Mouse (Mus musculus): Measurements from ENCODE around the gene Rbm14. TPM values are rescaled to one million over a fixed set of nuclear protein-coding genes. Genes with fewer than 3 reads are reported as not detected.
"Not testable (repeated sequence)": the region's sequence is repeated elsewhere in the genome, so short reads cannot be mapped to it uniquely, and the experiment has no call there.

The Rbm14 gene
- total RNA-seq, 2 experiments from 2014 or later: 47.0 to 50.2 TPM

- DNase-seq: peak; percentile 50
These were observed 1.6 kb upstream of the Rbm14 start for GRCm38 (mm10) chr19:4813015-4813414.

DNA sequence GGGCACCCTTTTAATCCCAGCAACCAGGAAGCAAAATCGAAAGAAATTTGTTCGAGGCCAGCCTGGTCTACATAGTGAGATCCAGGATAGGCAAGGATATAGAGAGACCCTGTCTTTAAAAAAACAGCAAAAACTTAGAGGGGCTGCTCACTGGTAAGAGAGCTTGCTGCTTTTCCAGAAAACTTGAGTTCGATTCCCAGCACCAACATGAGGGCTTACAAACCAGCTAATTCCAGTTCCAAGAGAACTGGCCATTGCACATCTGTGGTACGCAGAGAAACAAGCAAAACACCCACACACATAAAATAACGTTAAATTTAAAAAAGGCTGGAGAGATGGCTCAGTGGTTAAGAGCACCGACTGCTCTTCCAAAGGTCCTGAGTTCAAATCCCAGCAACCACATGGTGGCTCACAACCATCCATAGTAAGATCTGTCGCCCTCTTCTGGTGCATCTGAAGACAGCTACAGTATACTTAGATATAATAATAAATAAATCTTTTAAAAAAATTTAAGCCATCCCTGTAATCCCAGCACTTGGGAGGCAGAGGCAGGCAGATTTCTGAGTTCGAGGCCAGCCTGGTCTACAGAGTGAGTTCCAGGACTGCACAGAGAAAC lies 1.0 kb upstream of the Rbm14 start:
- not testable (repeated sequence) for DNase-seq

- no peak for DNase-seq
These were observed 442 bp upstream of the Rbm14 start for GRCm38 (mm10) chr19:4811909-4812242.

- DNase-seq: no peak
These were observed 730 bp downstream of the Rbm14 start for GRCm38 (mm10) chr19:4810746-4811062.

- no peak for DNase-seq
These were observed 1.1 kb downstream of the Rbm14 start for GRCm38 (mm10) chr19:4810309-4810708.

DNA sequence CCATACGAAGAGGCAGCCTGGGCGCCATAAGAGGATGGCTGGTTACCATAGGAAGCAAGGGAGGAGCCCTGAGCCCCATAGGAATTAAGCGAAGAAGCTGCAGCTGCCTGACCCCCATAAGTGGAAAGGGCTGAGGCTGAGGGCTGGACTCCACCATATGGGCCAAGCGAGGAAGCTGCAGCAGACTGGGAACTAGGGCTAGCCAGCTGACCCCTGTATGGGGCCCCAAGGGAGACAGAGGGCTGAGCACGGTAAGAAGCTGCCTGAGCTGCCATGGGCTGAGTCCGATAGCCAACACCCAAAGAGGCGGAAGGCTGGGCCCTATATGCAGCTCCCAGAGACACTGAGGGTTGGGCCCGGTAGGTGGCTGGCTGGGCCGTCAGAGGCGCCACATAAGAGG lies 8.2 kb downstream of the Rbm14 start:
- DNase-seq: no peak

DNA sequence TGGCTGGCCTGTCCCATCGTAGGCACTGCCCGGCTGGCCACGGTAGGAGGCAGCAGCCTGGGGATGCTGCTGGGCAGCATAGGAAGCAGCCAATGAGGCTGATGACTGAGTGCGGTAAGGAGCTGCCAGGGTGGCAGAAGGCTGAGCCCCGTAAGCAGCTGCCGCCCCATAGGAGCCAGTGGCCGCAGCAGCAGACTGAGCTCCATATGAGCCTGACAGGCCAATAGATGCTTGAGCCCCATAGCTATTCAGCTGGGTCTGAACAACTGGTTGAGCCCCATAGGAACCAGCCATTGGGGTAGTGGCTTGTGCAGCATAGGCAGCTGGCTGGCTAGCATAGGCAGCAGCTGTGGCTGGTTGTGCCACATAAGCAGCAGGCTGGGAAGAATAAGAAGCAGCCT lies 8.7 kb downstream of the Rbm14 start:
- DNase-seq: no peak

DNA sequence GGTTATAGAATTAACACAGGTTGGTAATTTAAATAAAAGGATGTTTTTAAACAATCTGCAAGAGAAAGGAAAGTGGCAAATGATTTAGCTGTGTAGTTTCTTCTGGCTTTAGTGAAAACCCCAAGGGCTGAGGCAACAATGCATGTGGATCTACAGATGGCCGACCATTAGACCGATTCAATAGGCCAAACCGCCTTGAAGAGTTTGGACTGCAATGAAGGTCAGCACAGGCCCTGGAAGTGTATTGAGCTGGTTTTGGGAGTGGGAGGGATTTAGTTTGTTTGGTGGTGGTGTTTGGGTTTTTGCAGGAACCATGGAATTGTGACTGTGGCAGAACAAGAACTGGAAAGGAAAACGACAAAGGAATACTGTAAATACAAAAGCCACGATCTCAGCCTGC lies 12.4 kb downstream of the Rbm14 start:
- no peak for DNase-seq

DNA sequence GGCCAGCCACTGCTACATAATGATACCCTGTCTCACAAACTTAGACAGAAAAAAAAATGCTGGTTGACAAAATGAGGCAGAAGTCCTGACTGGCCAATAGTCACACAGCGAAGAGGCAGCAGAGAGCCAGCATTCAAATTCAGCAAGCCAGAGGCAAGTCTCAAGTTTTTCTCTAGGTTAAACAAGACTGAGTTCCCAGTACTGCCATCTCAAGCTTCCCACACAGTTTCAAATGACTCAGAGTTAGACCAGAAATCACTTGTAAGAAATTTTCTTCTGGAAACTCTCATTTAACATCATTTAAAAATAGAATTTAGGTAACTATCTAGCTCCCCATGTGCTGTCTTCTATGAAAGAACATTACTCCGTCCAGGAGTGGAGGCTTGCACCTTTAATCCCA lies 13.6 kb downstream of the Rbm14 start:
- DNase-seq: no peak

DNA sequence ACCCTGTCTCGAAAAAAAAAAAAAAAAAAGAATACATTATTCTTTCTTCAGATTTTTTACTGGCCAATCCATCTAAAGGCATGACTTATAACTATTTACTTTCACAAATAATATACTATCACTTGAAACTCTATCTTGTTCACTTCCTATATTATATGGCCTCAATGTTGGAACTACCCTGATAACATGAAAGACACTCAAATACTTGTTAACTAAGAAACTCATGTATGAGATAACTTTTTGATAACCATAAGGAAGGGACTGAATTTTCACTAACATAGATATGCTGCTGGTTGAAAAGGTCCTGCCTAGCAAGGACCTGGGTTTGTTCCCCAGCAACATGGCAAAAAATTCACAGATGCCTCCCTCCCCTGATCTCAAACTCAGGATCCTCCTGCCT lies 15.5 kb downstream of the Rbm14 start:
- no peak for DNase-seq

GRCm38 (mm10) chr19:4793831-4794422 lies 17.5 kb downstream of the Rbm14 start, which contains the start of gene Rbm4:
Gene Rbm4, minus strand, starts transcription at chr19:4793901.
- peak; percentile 98 for DNase-seq

- DNase-seq: no peak
These were observed 18.1 kb downstream of the Rbm14 start for GRCm38 (mm10) chr19:4793281-4793830.

- DNase-seq: no peak
These were observed 25.1 kb downstream of the Rbm14 start for GRCm38 (mm10) chr19:4786313-4786712.

DNA sequence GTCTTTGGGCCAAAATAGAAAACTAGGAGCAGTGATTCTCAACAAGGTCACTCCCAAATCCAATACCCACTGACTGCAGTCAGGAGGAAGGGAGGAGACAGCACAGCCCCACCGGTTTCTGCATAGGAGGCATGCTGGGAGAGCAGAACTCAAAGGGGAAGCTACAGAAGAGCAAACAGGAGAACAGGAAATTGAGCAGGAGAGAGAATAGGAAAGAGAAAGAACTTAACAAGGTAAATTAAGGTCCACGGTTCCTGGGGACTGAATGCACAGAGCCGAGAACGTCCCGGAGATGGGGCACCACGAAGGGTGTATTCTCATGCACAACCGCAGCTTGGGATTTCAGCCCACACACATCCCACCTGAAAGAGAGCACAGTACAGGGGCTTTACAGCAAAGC lies 26.2 kb downstream of the Rbm14 start:
- no peak for DNase-seq

DNA sequence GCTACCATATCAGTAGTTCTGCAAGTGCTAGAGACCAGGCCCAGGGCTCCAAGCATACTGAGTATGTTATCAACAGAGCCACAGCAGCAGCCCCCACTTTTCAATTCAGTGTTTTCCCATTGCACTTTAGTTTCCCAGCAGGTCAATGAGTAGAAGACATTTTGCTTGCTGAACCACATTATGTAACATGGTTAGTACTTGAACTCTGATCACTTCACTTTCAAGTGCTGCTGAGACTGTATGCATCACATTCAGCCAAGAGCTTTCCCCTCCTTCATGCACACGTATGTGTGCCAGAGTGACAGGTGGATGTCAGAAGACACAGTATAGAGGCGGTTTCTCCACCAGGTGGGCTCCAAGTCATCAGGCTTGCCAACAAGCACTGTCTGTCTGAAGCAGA lies 28.5 kb downstream of the Rbm14 start:
- DNase-seq: no peak

DNA sequence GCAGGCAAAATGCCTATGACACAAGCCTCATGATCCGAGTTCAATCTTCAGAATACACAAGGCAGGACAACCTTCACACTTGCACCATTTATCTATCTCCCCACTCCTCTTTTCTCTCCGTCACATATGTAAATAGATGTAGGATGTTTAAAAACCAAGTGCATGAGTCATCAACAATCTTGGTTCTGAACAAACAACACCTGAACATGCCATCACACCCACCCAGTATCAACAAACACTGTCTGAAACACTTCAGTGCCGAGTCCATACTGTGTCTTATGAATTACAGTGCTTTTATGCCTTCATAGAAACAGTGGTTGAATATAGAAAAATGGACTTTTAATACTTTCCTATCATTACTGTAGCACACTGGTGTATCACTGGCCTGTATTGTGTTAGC lies 38.6 kb downstream of the Rbm14 start:
- DNase-seq: no peak

GRCm38 (mm10) chr19:4767507-4768148 lies 43.8 kb downstream of the Rbm14 start:
- DNase-seq: no peak

DNA sequence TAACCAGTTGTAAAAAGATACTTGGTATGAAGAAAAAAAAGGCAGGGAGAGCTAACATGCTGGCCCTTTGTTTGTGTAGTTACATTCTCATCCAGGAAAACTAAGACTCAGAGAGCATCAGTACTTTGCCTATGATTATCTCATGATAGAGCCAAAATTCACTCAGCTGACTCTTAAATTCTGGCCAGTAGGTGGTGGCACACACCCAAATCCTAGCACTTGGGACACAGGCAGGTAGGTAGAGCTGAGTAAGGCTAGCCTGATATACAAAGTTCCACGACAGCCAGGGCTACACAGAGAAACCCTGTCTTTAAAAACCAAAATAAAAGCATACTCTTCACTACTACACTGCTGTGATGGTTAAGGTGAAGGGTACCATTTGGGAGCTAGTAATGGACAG lies 48.6 kb downstream of the Rbm14 start:
- DNase-seq: peak; percentile 40

- not testable (repeated sequence) for DNase-seq
These were observed 50.9 kb downstream of the Rbm14 start for GRCm38 (mm10) chr19:4760544-4760943.

DNA sequence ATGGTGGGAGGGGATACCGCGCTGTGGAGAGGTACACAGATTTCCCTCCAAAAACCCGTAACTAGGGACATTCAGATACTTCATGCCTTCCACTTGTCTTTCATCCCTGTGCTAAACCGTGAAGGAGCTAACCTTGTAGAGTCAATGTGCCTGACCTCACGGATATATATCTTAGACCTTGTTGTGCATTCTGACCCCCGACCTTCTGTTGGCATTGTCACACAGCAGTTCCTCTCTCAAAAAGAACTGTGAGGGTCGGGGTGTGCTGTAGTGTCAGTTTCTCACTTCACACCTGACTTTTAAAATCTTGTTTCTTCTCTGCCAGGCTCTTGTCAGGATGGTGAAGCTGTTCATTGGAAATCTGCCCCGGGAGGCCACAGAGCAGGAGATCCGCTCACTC lies 54.5 kb downstream of the Rbm14 start:
- no peak for DNase-seq

DNA sequence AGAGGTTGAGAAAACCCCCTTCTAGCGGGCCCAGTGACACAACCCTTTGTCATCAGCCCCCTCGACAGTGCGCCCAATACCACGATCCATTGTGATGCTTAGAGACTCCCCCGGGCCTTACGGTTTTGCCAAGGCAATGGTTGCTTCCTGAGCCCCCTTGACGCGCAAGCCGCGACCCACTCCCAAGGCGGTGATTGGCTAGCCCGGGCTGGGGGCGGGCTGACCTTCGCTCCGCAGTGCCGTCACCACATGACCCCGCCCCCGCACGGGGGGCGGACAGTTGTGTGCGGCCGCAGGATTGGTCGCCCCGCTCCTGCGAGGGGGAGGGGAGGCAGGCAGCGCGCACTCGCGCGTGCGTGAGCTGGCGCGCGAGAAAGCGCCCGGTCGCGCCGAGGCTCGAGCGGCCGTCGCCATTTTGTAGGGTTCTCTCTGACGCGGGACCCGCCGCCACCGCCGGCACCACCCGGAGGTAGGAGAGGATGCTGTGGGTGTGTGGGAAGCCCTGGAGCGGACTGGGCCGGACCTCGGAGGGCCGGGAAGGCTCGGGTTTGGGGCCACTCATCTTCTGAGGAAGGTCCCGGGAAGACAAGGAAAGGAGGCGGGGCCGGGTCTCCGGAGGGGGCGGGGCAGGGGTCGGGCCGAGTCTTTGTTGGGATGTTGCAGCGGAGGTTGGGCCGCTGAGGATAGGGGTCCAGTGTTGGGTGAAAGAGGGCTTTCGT lies 55.1 kb downstream of the Rbm14 start, which contains the start of gene Rbm4b:
TSS of gene Rbm4b (plus strand) at position 305 of the 719 bp plus-strand sequence.
- DNase-seq: peak; percentile 98

DNA sequence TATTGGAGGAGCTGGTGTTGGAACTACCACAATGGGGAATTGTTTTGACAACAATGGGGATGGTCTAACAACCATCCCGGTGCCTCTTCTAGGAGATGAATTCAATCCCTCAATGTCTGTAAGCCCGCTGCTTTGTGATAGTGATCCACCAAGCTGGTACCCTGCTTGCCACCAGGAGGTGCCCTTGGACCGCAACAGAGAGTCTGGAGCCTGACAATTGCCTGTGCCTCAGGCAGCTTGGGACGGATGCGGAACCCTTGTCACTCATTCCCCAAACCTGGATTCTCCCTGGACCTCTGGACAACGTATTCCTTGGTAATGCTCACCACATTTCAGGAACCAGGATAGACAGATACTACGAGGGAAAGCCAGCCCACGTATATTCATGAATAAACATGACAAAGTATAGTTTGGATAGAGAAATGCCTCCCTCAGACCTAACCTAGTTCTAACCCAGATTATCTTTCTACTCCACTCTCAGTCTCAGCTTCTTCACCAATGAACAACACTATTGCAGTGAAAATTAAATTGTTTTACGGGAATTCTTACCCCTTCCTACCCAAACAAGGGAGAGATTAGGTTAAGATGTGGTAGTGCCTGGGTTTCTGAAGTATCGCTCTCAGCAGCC lies 55.8 kb downstream of the Rbm14 start:
- peak; percentile 93 for DNase-seq
